Mouse (Mus musculus): ENCODE data around the gene Eapp.

DNA sequence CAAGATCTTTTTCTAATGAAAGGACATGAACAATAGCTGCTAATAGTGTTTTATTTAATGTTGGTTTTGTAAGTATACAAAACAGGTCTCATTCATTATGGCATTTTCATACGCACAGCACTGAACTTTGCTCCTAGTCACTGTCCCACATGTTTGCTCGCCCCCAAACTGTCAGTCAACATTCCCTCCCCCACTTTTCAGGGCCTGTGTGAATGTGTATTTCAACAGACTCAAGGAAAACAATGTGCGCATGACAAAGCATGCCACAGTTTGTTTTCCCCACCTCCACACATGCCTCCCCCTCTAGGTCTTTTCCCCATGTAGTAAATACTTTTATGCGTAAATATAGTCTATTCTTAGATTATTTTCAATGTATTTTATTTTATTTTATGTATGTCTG, 24.4 kb downstream of the Eapp start:
- TF ChIP-seq CTCF (IDR thresholded peaks at IDR 0.05; ENCODE audit: low read depth) (no peak), EP300 (optimal IDR thresholded peaks at IDR 0.05) (no peak)

Measured in stomach, postnatal 0 days (tissue).